Mouse (Mus musculus) lung, embryonic 14.5 days (tissue): ENCODE results near the gene Gtf2h1. TPM values are rescaled to one million over a fixed set of nuclear protein-coding genes. Genes with fewer than 3 reads are reported as not detected.
A peak's percentile ranks its signal among the peaks of the same experiment; 100 is the strongest.
"Not testable (repeated sequence)": the region's sequence is repeated elsewhere in the genome, so short reads cannot be mapped to it uniquely, and the experiment has no call there.

Experiments used
- ATAC-seq: fragments of 200-750 bp; cut with Nextera tagmentation; 2 replicates; pipeline ENCODE4 v1.8.0; 2017; ENCODE audit warnings: mild to moderate bottlenecking, moderate TSS enrichment, moderate library complexity; ENCODE audit not compliant: insufficient read depth
- DNase-seq: peaks from one replicate; pipeline ENCODE4 v3.0.0-alpha.2; 2015
- H3K27ac ChIP-seq: fragments of 300-500 bp; sonication (generic); 2 replicates; pipeline ENCODE4 v1.5.1; 2014; ENCODE audit warnings: low read depth, mild to moderate bottlenecking, moderate library complexity
- H3K27me3 ChIP-seq: fragments of 300-500 bp; sonication (generic); 2 replicates; pipeline ENCODE4 v1.6.1; 2014; ENCODE audit warnings: low read length, control low read depth; ENCODE audit not compliant: insufficient read depth
- H3K36me3 ChIP-seq: fragments of 300-500 bp; sonication (generic); 2 replicates; pipeline ENCODE4 v1.6.1; 2014; ENCODE audit warnings: control low read depth; ENCODE audit not compliant: insufficient read depth
- H3K4me1 ChIP-seq: fragments of 300-500 bp; sonication (generic); 2 replicates; pipeline ENCODE4 v1.6.1; 2014; ENCODE audit warnings: antibody characterized with exemption, control low read depth; ENCODE audit not compliant: insufficient read depth
- H3K4me2 ChIP-seq: fragments of 300-500 bp; sonication (generic); 2 replicates; pipeline ENCODE4 v1.6.1; 2014; ENCODE audit warnings: mild to moderate bottlenecking
- H3K4me3 ChIP-seq: fragments of 300-500 bp; sonication (generic); 2 replicates; pipeline ENCODE4 v1.5.1; 2014; ENCODE audit warnings: low read depth, low read length
- H3K9ac ChIP-seq: fragments of 300-500 bp; sonication (generic); 2 replicates; pipeline ENCODE4 v1.6.1; 2014
- H3K9me3 ChIP-seq: fragments of 300-500 bp; sonication (generic); 2 replicates; pipeline ENCODE4 v1.6.1; 2016; ENCODE audit warnings: low read depth, low read length, control low read depth
- CTCF ChIP-seq: IDR thresholded peaks from 2 replicates; pipeline ENCODE4 v1.5.1; 2016; ENCODE audit warnings: antibody characterized with exemption, low read depth
- WGBS: fragments of 180-500 bp; shearing (Covaris S2); extraction: QIAGEN DNeasy Blood & Tissue Kit; methylation state at CpG from one replicate; pipeline ENCODE4 v1.1.7; 2014; 5-methylcytosine and 5-hydroxymethylcytosine counted together
- polyA plus RNA-seq: library from polyadenylated mRNA; unstranded; fragments of >200 nt; fragmentation: Nextera tagmentation; extraction: Ambion mirVana; gene quantifications from 2 replicates; pipeline ENCODE4 v1.2.1, GENCODE M21; 2014

The Gtf2h1 gene
- polyA plus RNA-seq, 1 experiment from 2014 or later, result 41.7 TPM

- H3K4me1 ChIP-seq, result peaks cover 15% of the 10 kb centered on the region
- no peaks in the 10 kb centered on the region for H3K9me3 ChIP-seq
- TF ChIP-seq CTCF, result no peak
- H3K4me3 ChIP-seq, result no peak overlapping the region
- no peaks in the 10 kb centered on the region for H3K27me3 ChIP-seq
- H3K4me2 ChIP-seq, result no peak overlapping the region
- no peak for ATAC-seq
- no peak overlapping the region for H3K9ac ChIP-seq
- H3K27ac ChIP-seq, result no peak overlapping the region
- no peak for DNase-seq
- WGBS, result 69% methylated on average over 8 of the region's 8 CpGs
- H3K36me3 ChIP-seq, result no peaks in the 10 kb centered on the region
These were observed 35.8 kb downstream of the Gtf2h1 start for GRCm38 (mm10) chr7:46831693-46832092.

GRCm38 (mm10) chr7:46832112-46832810 lies 36.4 kb downstream of the Gtf2h1 start:
- not testable (repeated sequence) for H3K9me3 ChIP-seq, H3K9ac ChIP-seq, H3K27me3 ChIP-seq, H3K36me3 ChIP-seq, H3K4me3 ChIP-seq, H3K27ac ChIP-seq, DNase-seq, H3K4me2 ChIP-seq, ATAC-seq
- peaks cover 15% of the 10 kb centered on the region for H3K4me1 ChIP-seq
- WGBS, result 86% methylated on average over 11 of the region's 11 CpGs

- Histone ChIP-seq H3K27me3 (no peaks in the 10 kb centered on the region), H3K4me2 (no peak overlapping the region), H3K9ac (no peak overlapping the region), H3K36me3 (no peaks in the 10 kb centered on the region), H3K27ac (no peak overlapping the region), H3K9me3 (no peaks in the 10 kb centered on the region), H3K4me1 (peaks cover 17% of the 10 kb centered on the region), H3K4me3 (no peak overlapping the region)
- TF ChIP-seq CTCF, result no peak
- DNase-seq, result peak; percentile 87
- peak; percentile 80 for ATAC-seq
- WGBS, result 37% methylated on average over 6 of the region's 6 CpGs
These were observed 37.4 kb downstream of the Gtf2h1 start for GRCm38 (mm10) chr7:46833266-46833665.

- ATAC-seq (no peak), DNase-seq (no peak)
- Histone ChIP-seq H3K4me1 (peaks cover 21% of the 10 kb centered on the region), H3K36me3 (no peaks in the 10 kb centered on the region), H3K27ac (no peak overlapping the region), H3K4me2 (no peak overlapping the region), H3K4me3 (no peak overlapping the region), H3K27me3 (no peaks in the 10 kb centered on the region), H3K9me3 (no peaks in the 10 kb centered on the region), H3K9ac (no peak overlapping the region)
- WGBS, result 76% methylated on average over 7 of the region's 7 CpGs
- TF ChIP-seq CTCF, result no peak
These were observed 37.9 kb downstream of the Gtf2h1 start for GRCm38 (mm10) chr7:46833670-46834255.

- Histone ChIP-seq H3K4me3 (no peak overlapping the region), H3K27ac (no peak overlapping the region), H3K27me3 (no peaks in the 10 kb centered on the region), H3K9ac (no peak overlapping the region), H3K9me3 (no peaks in the 10 kb centered on the region), H3K36me3 (no peaks in the 10 kb centered on the region), H3K4me2 (no peak overlapping the region), H3K4me1 (peaks cover 34% of the 10 kb centered on the region)
- WGBS, result 57% methylated on average over 12 of the region's 14 CpGs
- ATAC-seq, result no peak
- no peak for DNase-seq
- TF ChIP-seq CTCF, result no peak
These were observed 39.2 kb downstream of the Gtf2h1 start for GRCm38 (mm10) chr7:46834994-46835610.

GRCm38 (mm10) chr7:46836357-46836756 lies 40.5 kb downstream of the Gtf2h1 start:
- H3K27ac ChIP-seq, result no peak overlapping the region
- peaks cover 30% of the 10 kb centered on the region for H3K4me1 ChIP-seq
- no peak overlapping the region for H3K4me2 ChIP-seq
- TF ChIP-seq CTCF, result no peak
- no peaks in the 10 kb centered on the region for H3K27me3 ChIP-seq
- DNase-seq (no peak), ATAC-seq (no peak)
- WGBS, result 73% methylated on average over 5 of the region's 5 CpGs
- H3K4me3 ChIP-seq, result no peak overlapping the region
- H3K36me3 ChIP-seq, result no peaks in the 10 kb centered on the region
- no peak overlapping the region for H3K9ac ChIP-seq
- no peaks in the 10 kb centered on the region for H3K9me3 ChIP-seq

- ATAC-seq (no peak), DNase-seq (no peak)
- H3K4me3 ChIP-seq, result no peak overlapping the region
- no peak overlapping the region for H3K27ac ChIP-seq
- no peak overlapping the region for H3K4me2 ChIP-seq
- H3K4me1 ChIP-seq, result peaks cover 30% of the 10 kb centered on the region
- H3K36me3 ChIP-seq, result no peaks in the 10 kb centered on the region
- 66% methylated on average over 5 of the region's 5 CpGs for WGBS
- no peak overlapping the region for H3K9ac ChIP-seq
- TF ChIP-seq CTCF, result no peak
- H3K9me3 ChIP-seq, result no peaks in the 10 kb centered on the region
- no peaks in the 10 kb centered on the region for H3K27me3 ChIP-seq
These were observed 41.2 kb downstream of the Gtf2h1 start for GRCm38 (mm10) chr7:46837073-46837472.
